Mouse (Mus musculus) liver, adult 2 months (tissue): ENCODE results near the gene 9130230L23Rik. TPM values are rescaled to one million over a fixed set of nuclear protein-coding genes. Genes with fewer than 3 reads are reported as not detected.

Source experiments
- DNase-seq: peaks from one replicate; pipeline ENCODE4 v3.0.0-alpha.2; 2011; ENCODE audit warnings: low read depth, low spot score; ENCODE audit errors: extremely low read depth
- H3K27ac ChIP-seq: fragments of 200-500 bp; replicated peaks from 2 replicates; pipeline ENCODE4 v1.5.1; 2012; ENCODE audit warnings: low read depth, mild to moderate bottlenecking, control low read depth, inconsistent platforms, low read length; ENCODE audit not compliant: insufficient read depth
- H3K27me3 ChIP-seq: fragments of 200-500 bp; 2 replicates; pipeline ENCODE4 v1.6.1; 2012; ENCODE audit warnings: mild to moderate bottlenecking, moderate library complexity, low read length, inconsistent platforms; ENCODE audit not compliant: control insufficient read depth, insufficient read depth
- H3K36me3 ChIP-seq: fragments of 200-500 bp; 2 replicates; pipeline ENCODE4 v1.6.1; 2012; ENCODE audit warnings: low read length, inconsistent platforms; ENCODE audit not compliant: control insufficient read depth, insufficient read depth
- H3K4me1 ChIP-seq: fragments of 200-500 bp; 2 replicates; pipeline ENCODE4 v1.6.1; 2011; ENCODE audit warnings: low read length; ENCODE audit not compliant: control insufficient read depth, insufficient read depth
- H3K4me3 ChIP-seq: fragments of 200-500 bp; 2 replicates; pipeline ENCODE4 v1.5.1; 2011; ENCODE audit warnings: low read depth, mild to moderate bottlenecking, control low read depth, low read length, moderate library complexity; ENCODE audit not compliant: insufficient read depth
- H3K79me2 ChIP-seq: fragments of 200-500 bp; 2 replicates; pipeline ENCODE4 v1.6.1; 2012; ENCODE audit warnings: inconsistent platforms, mild to moderate bottlenecking, low read length, moderate library complexity; ENCODE audit not compliant: control insufficient read depth, insufficient read depth
- H3K9ac ChIP-seq: fragments of 200-500 bp; 2 replicates; pipeline ENCODE4 v1.6.1; 2012; ENCODE audit warnings: low read depth, mild to moderate bottlenecking, control low read depth, inconsistent platforms, low read length
- CTCF ChIP-seq: fragments of 200-500 bp; IDR thresholded peaks from 2 replicates; pipeline ENCODE4 v1.5.1; 2011; ENCODE audit warnings: low read depth, low read length, control low read depth
- POLR2A ChIP-seq: fragments of 200-500 bp; IDR thresholded peaks from 2 replicates; pipeline ENCODE4 v1.6.1; 2011; ENCODE audit warnings: low read length, control low read depth; ENCODE audit not compliant: insufficient read depth; ENCODE audit errors: extremely low read depth
- WGBS: fragments of 180-500 bp; shearing (Covaris S2); methylation state at CpG from one replicate; pipeline ENCODE4 v1.1.7; 2018; 5-methylcytosine and 5-hydroxymethylcytosine counted together
- polyA plus RNA-seq: library from polyadenylated mRNA; depleted of rRNA; stranded (reverse); fragments of >200 nt; gene quantifications from 2 replicates; pipeline ENCODE4 v1.2.3, GENCODE M21; 2012
- total RNA-seq: library from RNA; depleted of rRNA; stranded (reverse); fragments of >200 nt; gene quantifications from 2 replicates; pipeline ENCODE4 v1.2.3, GENCODE M21; 2014

The 9130230L23Rik gene
- total and polyA plus RNA-seq, 2 experiments: 0.65 TPM; not detected in 1

DNA sequence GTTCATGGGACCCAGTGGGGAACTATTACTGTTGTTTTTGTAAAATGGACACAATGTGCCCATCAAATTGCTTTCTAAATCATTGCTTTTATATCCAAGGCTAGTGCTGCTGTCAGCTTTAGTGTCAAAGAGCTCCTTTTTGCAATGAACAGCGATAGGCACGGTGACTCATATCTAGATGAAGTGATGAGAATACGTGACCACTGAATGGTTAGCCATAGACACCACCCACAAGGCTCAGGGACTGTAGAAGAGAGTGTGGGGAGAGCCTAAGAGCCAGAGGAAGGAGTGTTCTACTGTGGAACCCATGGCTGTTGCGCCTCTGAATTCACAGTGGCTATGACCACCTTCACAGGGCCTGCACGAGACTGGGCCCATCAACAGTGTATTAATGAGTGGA is 17.7 kb downstream of the 9130230L23Rik start:
- H3K27me3 ChIP-seq: no peaks in the 10 kb centered on the region
- no peak overlapping the region for H3K9ac ChIP-seq
- 91% methylated on average over 5 of the region's 5 CpGs for WGBS
- H3K79me2 ChIP-seq: no peaks in the 10 kb centered on the region
- no peak overlapping the region for H3K27ac ChIP-seq
- DNase-seq: no peak
- no peaks in the 10 kb centered on the region for H3K4me1 ChIP-seq
- H3K4me3 ChIP-seq: no peak overlapping the region
- TF ChIP-seq POLR2A (no peak), CTCF (no peak)
- H3K36me3 ChIP-seq: no peaks in the 10 kb centered on the region

- WGBS: 89% methylated on average over 12 of the region's 13 CpGs
- Histone ChIP-seq H3K9ac (no peak overlapping the region), H3K4me3 (no peak overlapping the region), H3K4me1 (no peaks in the 10 kb centered on the region), H3K27me3 (no peaks in the 10 kb centered on the region), H3K27ac (no peak overlapping the region), H3K79me2 (no peaks in the 10 kb centered on the region), H3K36me3 (no peaks in the 10 kb centered on the region)
- TF ChIP-seq CTCF (no peak), POLR2A (no peak)
- no peak for DNase-seq
These were observed 28.4 kb downstream of the 9130230L23Rik start for GRCm38 (mm10) chr5:65975731-65976130.

- Histone ChIP-seq H3K4me1 (no peaks in the 10 kb centered on the region), H3K4me3 (no peak overlapping the region), H3K27ac (no peak overlapping the region), H3K36me3 (no peaks in the 10 kb centered on the region), H3K27me3 (no peaks in the 10 kb centered on the region), H3K79me2 (no peaks in the 10 kb centered on the region), H3K9ac (no peak overlapping the region)
- TF ChIP-seq POLR2A (no peak), CTCF (no peak)
- WGBS: 67% methylated on average over 2 of the region's 2 CpGs
- peak; percentile 24 for DNase-seq
These were observed 30.9 kb downstream of the 9130230L23Rik start for GRCm38 (mm10) chr5:65973189-65973588.

GRCm38 (mm10) chr5:65968004-65968403 is 36.1 kb downstream of the 9130230L23Rik start:
- DNase-seq: no peak
- Histone ChIP-seq H3K9ac (no peak overlapping the region), H3K4me1 (no peaks in the 10 kb centered on the region), H3K36me3 (no peaks in the 10 kb centered on the region), H3K27ac (no peak overlapping the region), H3K79me2 (no peaks in the 10 kb centered on the region), H3K4me3 (no peak overlapping the region), H3K27me3 (no peaks in the 10 kb centered on the region)
- TF ChIP-seq CTCF: no peak
- no peak for TF ChIP-seq POLR2A
- WGBS: 93% methylated on average over 3 of the region's 3 CpGs

DNA sequence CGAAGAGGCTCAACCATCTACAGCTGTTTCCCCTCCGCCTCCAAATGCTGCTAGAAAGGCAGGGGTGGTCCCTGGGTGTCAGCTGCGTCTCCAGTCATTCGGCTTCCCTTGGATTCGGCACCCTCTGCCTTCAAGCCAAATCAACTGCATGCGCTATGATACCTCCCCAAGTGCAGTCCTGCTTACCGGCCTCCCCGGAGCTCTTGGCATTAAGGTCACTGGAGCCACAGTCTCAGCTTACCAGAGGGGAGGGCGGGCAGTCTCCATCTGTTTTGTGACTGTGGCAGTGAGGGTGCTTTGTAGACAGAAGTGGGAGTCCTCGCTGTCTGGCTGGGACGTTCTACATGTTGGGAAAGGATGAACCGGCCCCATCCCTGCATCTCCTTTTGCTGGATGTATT is 37.0 kb downstream of the 9130230L23Rik start:
- WGBS: 70% methylated on average over 12 of the region's 12 CpGs
- no peaks in the 10 kb centered on the region for H3K4me1 ChIP-seq
- no peak for TF ChIP-seq POLR2A
- TF ChIP-seq CTCF: no peak
- H3K27ac ChIP-seq: no peak overlapping the region
- no peaks in the 10 kb centered on the region for H3K79me2 ChIP-seq
- H3K9ac ChIP-seq: no peak overlapping the region
- no peaks in the 10 kb centered on the region for H3K36me3 ChIP-seq
- no peaks in the 10 kb centered on the region for H3K27me3 ChIP-seq
- H3K4me3 ChIP-seq: no peak overlapping the region
- no peak for DNase-seq

- Histone ChIP-seq H3K27me3 (no peaks in the 10 kb centered on the region), H3K79me2 (no peaks in the 10 kb centered on the region), H3K27ac (no peak overlapping the region), H3K4me1 (no peaks in the 10 kb centered on the region), H3K36me3 (no peaks in the 10 kb centered on the region), H3K4me3 (no peak overlapping the region), H3K9ac (no peak overlapping the region)
- WGBS: 76% methylated on average over 7 of the region's 7 CpGs
- TF ChIP-seq POLR2A: no peak
- no peak for TF ChIP-seq CTCF
- DNase-seq: no peak
These were observed 38.3 kb downstream of the 9130230L23Rik start for GRCm38 (mm10) chr5:65965771-65966279.
